26 mouse cellular contexts compared by ENCODE assay signal in the genomic region with DNA sequence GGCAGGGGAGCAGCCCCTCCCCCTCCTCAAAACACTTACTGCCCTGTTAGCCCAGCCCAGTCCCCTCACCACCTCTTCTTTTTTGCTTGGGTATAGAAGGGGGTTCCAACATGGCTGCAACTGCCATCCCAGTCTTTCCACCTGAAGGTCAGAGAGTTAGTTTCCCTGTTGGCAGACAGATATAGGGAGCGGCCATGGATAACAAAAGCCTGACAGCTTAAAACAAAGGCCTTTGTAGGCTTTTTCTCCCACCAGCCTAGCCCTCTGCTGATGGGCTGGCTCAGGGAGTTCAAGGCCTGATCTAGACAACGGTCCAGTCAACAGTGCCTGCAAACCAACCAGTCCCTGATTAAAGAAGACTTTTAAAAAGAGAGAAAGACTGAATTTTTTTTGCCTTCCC.
"Had no signal": no experiment of that assay in that cellular context is flagged by ENCODE, and none has a peak within 500 bp of the region (broad histone marks: within the 10 kb centered on the region; RNA-seq: fewer than 3 reads in every experiment).

No protein-coding gene starts in this region.

- H3K27me3 ChIP-seq: embryonic facial prominence, embryonic 12.5 days; embryonic facial prominence, embryonic 13.5 days; embryonic facial prominence, embryonic 15.5 days; forebrain, embryonic 12.5 days; forebrain, embryonic 13.5 days; forebrain, embryonic 15.5 days had no signal

- H3K4me3 ChIP-seq: embryonic facial prominence, embryonic 10.5 days; embryonic facial prominence, embryonic 12.5 days; embryonic facial prominence, embryonic 13.5 days; embryonic facial prominence, embryonic 15.5 days; erythroblast, embryonic 14.5 days; forebrain, embryonic 10.5 days; forebrain, embryonic 12.5 days; forebrain, embryonic 13.5 days; forebrain, embryonic 15.5 days; gastrocnemius, adult 2 months had no signal

- H3K27ac ChIP-seq: embryonic facial prominence, embryonic 10.5 days; embryonic facial prominence, embryonic 12.5 days; embryonic facial prominence, embryonic 13.5 days; embryonic facial prominence, embryonic 15.5 days; forebrain, embryonic 10.5 days; forebrain, embryonic 12.5 days; forebrain, embryonic 13.5 days; forebrain, embryonic 15.5 days; gastrocnemius, adult 2 months had no signal

- H3K36me3 ChIP-seq: embryonic facial prominence, embryonic 10.5 days; embryonic facial prominence, embryonic 12.5 days; embryonic facial prominence, embryonic 13.5 days; embryonic facial prominence, embryonic 15.5 days; forebrain, embryonic 10.5 days; forebrain, embryonic 12.5 days; forebrain, embryonic 15.5 days had no signal

- ATAC-seq: forebrain, embryonic 13.5 days; forebrain, embryonic 14.5 days; forebrain, embryonic 15.5 days; forebrain, embryonic 16.5 days; forebrain, postnatal 0 days had no signal

- H3K9ac ChIP-seq: embryonic facial prominence, embryonic 12.5 days; embryonic facial prominence, embryonic 13.5 days; embryonic facial prominence, embryonic 15.5 days; forebrain, embryonic 12.5 days; forebrain, embryonic 13.5 days; forebrain, embryonic 15.5 days; forebrain, postnatal 0 days had no signal

- H3K9me3 ChIP-seq: embryonic facial prominence, embryonic 10.5 days; embryonic facial prominence, embryonic 12.5 days; embryonic facial prominence, embryonic 13.5 days; embryonic facial prominence, embryonic 15.5 days; forebrain, embryonic 10.5 days; forebrain, embryonic 12.5 days; forebrain, embryonic 13.5 days; forebrain, embryonic 15.5 days had no signal

- H3K4me2 ChIP-seq: embryonic facial prominence, embryonic 12.5 days; embryonic facial prominence, embryonic 13.5 days; embryonic facial prominence, embryonic 15.5 days; forebrain, embryonic 12.5 days; forebrain, embryonic 13.5 days; forebrain, embryonic 15.5 days had no signal

- DNase-seq: cerebellum, adult 9-10 months; cerebellum, adult 9-11 months; cerebellum, postnatal 10 days; cerebellum, postnatal 14 days; cerebellum, postnatal 25 days; cerebellum, postnatal 36 days; embryo, embryonic 11 days; forebrain, postnatal 0 days; gastrocnemius, adult 2 months; gastrocnemius, postnatal 10 days; gastrocnemius, postnatal 14 days; gastrocnemius, postnatal 25 days; gastrocnemius, postnatal 36 days; heart, adult 11 months; heart, adult 18-20 months had no signal

- H3K4me1 ChIP-seq: forebrain, embryonic 15.5 days had no signal
